Mouse (Mus musculus): Measurements from ENCODE around the gene Vcp.
"Not testable (repeated sequence)": the region's sequence is repeated elsewhere in the genome, so short reads cannot be mapped to it uniquely, and the experiment has no call there.

GRCm38 (mm10) chr4:43000141-43000986, at the start of gene Vcp:
- not testable (repeated sequence) for TF ChIP-seq CTCF (IDR thresholded peaks at IDR 0.05; ENCODE audit: low read depth, low read length); POLR2A (IDR thresholded peaks at IDR 0.05; ENCODE audit: borderline replicate concordance, low read depth, low read length)
